Mouse (Mus musculus) midbrain, embryonic 12.5 days (tissue): ENCODE measurements at regions not wholly inside any gene's neighbourhood (a gene's known extent, or its start where the extent isn't known, plus 50 kb on each side); places are given as distances from the start of the nearest gene placed in this dataset.
"Not testable (repeated sequence)": the region's sequence is repeated elsewhere in the genome, so short reads cannot be mapped to it uniquely, and the experiment has no call there.

Source experiments
- ATAC-seq: fragments of 200-750 bp; cut with Nextera tagmentation; 2 replicates; pipeline ENCODE4 v1.8.0; 2017; ENCODE audit warnings: low read depth, moderate TSS enrichment, moderate library complexity; ENCODE audit not compliant: low FRiP score
- H3K27ac ChIP-seq: fragments of 300-500 bp; sonication (generic); replicated peaks from 2 replicates; pipeline ENCODE4 v1.5.1; 2016; ENCODE audit warnings: mild to moderate bottlenecking
- H3K27me3 ChIP-seq: fragments of 300-500 bp; sonication (generic); 2 replicates; pipeline ENCODE4 v1.6.1; 2016; ENCODE audit warnings: mild to moderate bottlenecking
- H3K36me3 ChIP-seq: fragments of 300-500 bp; sonication (generic); 2 replicates; pipeline ENCODE4 v1.6.1; 2016
- H3K4me1 ChIP-seq: fragments of 300-500 bp; sonication (generic); 2 replicates; pipeline ENCODE4 v1.6.1; 2016
- H3K4me2 ChIP-seq: fragments of 300-500 bp; sonication (generic); replicated peaks from 2 replicates; pipeline ENCODE4 v1.6.1; 2016; ENCODE audit warnings: mild to moderate bottlenecking, moderate library complexity
- H3K4me3 ChIP-seq: fragments of 300-500 bp; sonication (generic); 2 replicates; pipeline ENCODE4 v1.5.1; 2016; ENCODE audit warnings: mild to moderate bottlenecking
- H3K9ac ChIP-seq: fragments of 300-500 bp; sonication (generic); replicated peaks from 2 replicates; pipeline ENCODE4 v1.6.1; 2016; ENCODE audit warnings: mild to moderate bottlenecking, moderate library complexity
- H3K9me3 ChIP-seq: fragments of 300-500 bp; sonication (generic); 2 replicates; pipeline ENCODE4 v1.6.1; 2016; ENCODE audit warnings: mild to moderate bottlenecking
- WGBS: fragments of 180-500 bp; shearing (Covaris S2); methylation state at CpG from one replicate; pipeline ENCODE4 v1.1.7; 2016; 5-methylcytosine and 5-hydroxymethylcytosine counted together

- no peaks in the 10 kb centered on the region for H3K36me3 ChIP-seq
- H3K27ac ChIP-seq, result no peak overlapping the region
- WGBS, result 93% methylated on average over 1 of the region's 1 CpGs
- H3K4me1 ChIP-seq, result no peaks in the 10 kb centered on the region
- H3K4me3 ChIP-seq, result no peak overlapping the region
- ATAC-seq, result no peak
- H3K9ac ChIP-seq, result no peak overlapping the region
- H3K4me2 ChIP-seq, result no peak overlapping the region
- H3K9me3 ChIP-seq, result no peaks in the 10 kb centered on the region
- H3K27me3 ChIP-seq, result no peaks in the 10 kb centered on the region
Measured at GRCm38 (mm10) chr1:149274932-149275331, 686.2 kb downstream of the Pla2g4a start.

GRCm38 (mm10) chr1:149256866-149257265, 704.2 kb downstream of the Pla2g4a start:
- no peak overlapping the region for H3K4me2 ChIP-seq
- WGBS, result 77% methylated on average over 3 of the region's 3 CpGs

GRCm38 (mm10) chr1:149254141-149254540, 706.9 kb downstream of the Pla2g4a start:
- 50% methylated on average over 4 of the region's 4 CpGs for WGBS
- H3K4me3 ChIP-seq, result no peak overlapping the region
- no peak overlapping the region for H3K9ac ChIP-seq
- ATAC-seq, result no peak
- H3K36me3 ChIP-seq, result no peaks in the 10 kb centered on the region
- H3K27ac ChIP-seq, result no peak overlapping the region
- no peaks in the 10 kb centered on the region for H3K9me3 ChIP-seq
- H3K4me2 ChIP-seq, result no peak overlapping the region
- no peaks in the 10 kb centered on the region for H3K27me3 ChIP-seq
- H3K4me1 ChIP-seq, result no peaks in the 10 kb centered on the region

More at GRCm38 (mm10) chr1:149256866-149257265, 704.2 kb downstream of the Pla2g4a start:
- H3K4me3 ChIP-seq, result no peak overlapping the region
- H3K27ac ChIP-seq, result no peak overlapping the region
- H3K36me3 ChIP-seq, result no peaks in the 10 kb centered on the region
- H3K4me1 ChIP-seq, result no peaks in the 10 kb centered on the region
- H3K9ac ChIP-seq, result no peak overlapping the region
- ATAC-seq, result no peak
- H3K27me3 ChIP-seq, result no peaks in the 10 kb centered on the region
- no peaks in the 10 kb centered on the region for H3K9me3 ChIP-seq

- Histone ChIP-seq H3K4me2 (no peak overlapping the region), H3K4me1 (no peaks in the 10 kb centered on the region), H3K4me3 (no peak overlapping the region), H3K27ac (no peak overlapping the region), H3K9me3 (no peaks in the 10 kb centered on the region), H3K36me3 (no peaks in the 10 kb centered on the region), H3K27me3 (no peaks in the 10 kb centered on the region), H3K9ac (no peak overlapping the region)
- no peak for ATAC-seq
- 89% methylated on average over 1 of the region's 1 CpGs for WGBS
Measured at GRCm38 (mm10) chr1:149238329-149239015, 722.6 kb downstream of the Pla2g4a start.

GRCm38 (mm10) chr1:149227170-149227569, 733.9 kb downstream of the Pla2g4a start:
- WGBS, result 89% methylated on average over 1 of the region's 1 CpGs
- not testable (repeated sequence) for ATAC-seq, H3K9ac ChIP-seq, H3K27ac ChIP-seq, H3K9me3 ChIP-seq, H3K36me3 ChIP-seq, H3K4me3 ChIP-seq, H3K27me3 ChIP-seq, H3K4me2 ChIP-seq, H3K4me1 ChIP-seq

GRCm38 (mm10) chr1:149226400-149226799, 734.7 kb downstream of the Pla2g4a start:
- Histone ChIP-seq H3K27me3 (no peaks in the 10 kb centered on the region), H3K4me3 (no peak overlapping the region), H3K4me1 (no peaks in the 10 kb centered on the region), H3K9ac (no peak overlapping the region), H3K9me3 (no peaks in the 10 kb centered on the region), H3K36me3 (no peaks in the 10 kb centered on the region), H3K27ac (no peak overlapping the region), H3K4me2 (no peak overlapping the region)
- no peak for ATAC-seq

GRCm38 (mm10) chr1:149202631-149203030, 758.5 kb downstream of the Pla2g4a start:
- Histone ChIP-seq H3K4me3 (no peak overlapping the region), H3K4me1 (no peaks in the 10 kb centered on the region), H3K36me3 (no peaks in the 10 kb centered on the region), H3K9me3 (no peaks in the 10 kb centered on the region), H3K4me2 (no peak overlapping the region), H3K9ac (no peak overlapping the region), H3K27ac (no peak overlapping the region), H3K27me3 (no peaks in the 10 kb centered on the region)
- 85% methylated on average over 1 of the region's 1 CpGs for WGBS
- ATAC-seq, result no peak

GRCm38 (mm10) chr1:149199284-149199683, 761.8 kb downstream of the Pla2g4a start:
- H3K27me3 ChIP-seq, result no peaks in the 10 kb centered on the region
- ATAC-seq, result no peak
- H3K9me3 ChIP-seq, result no peaks in the 10 kb centered on the region
- no peak overlapping the region for H3K9ac ChIP-seq
- no peaks in the 10 kb centered on the region for H3K36me3 ChIP-seq
- H3K4me2 ChIP-seq, result no peak overlapping the region
- H3K4me1 ChIP-seq, result no peaks in the 10 kb centered on the region
- WGBS, result 87% methylated on average over 2 of the region's 2 CpGs
- H3K4me3 ChIP-seq, result no peak overlapping the region
- no peak overlapping the region for H3K27ac ChIP-seq

GRCm38 (mm10) chr1:149198854-149199253, 762.2 kb downstream of the Pla2g4a start:
- H3K9me3 ChIP-seq, result no peaks in the 10 kb centered on the region
- ATAC-seq, result no peak
- no peak overlapping the region for H3K4me2 ChIP-seq
- H3K4me3 ChIP-seq, result no peak overlapping the region
- 62% methylated on average over 4 of the region's 4 CpGs for WGBS
- no peaks in the 10 kb centered on the region for H3K36me3 ChIP-seq
- no peak overlapping the region for H3K27ac ChIP-seq
- H3K9ac ChIP-seq, result no peak overlapping the region
- H3K27me3 ChIP-seq, result no peaks in the 10 kb centered on the region
- H3K4me1 ChIP-seq, result no peaks in the 10 kb centered on the region
